Mouse (Mus musculus): Measurements from ENCODE around the gene Rab20. TPM values are rescaled to one million over a fixed set of nuclear protein-coding genes. Genes with fewer than 3 reads are reported as not detected.
"Not testable (repeated sequence)": the region's sequence is repeated elsewhere in the genome, so short reads cannot be mapped to it uniquely, and the experiment has no call there.

Gene Rab20
- polyA plus RNA-seq, 1 experiment from 2014 or later, result 3.1 TPM

GRCm38 (mm10) chr8:11479591-11479990 is 1.1 kb upstream of the Rab20 start:
- H3K4me3 ChIP-seq (replicated peaks), result no peak overlapping the region
- no peak for DNase-seq
- no peaks in the 10 kb centered on the region for H3K36me3 ChIP-seq
- peaks cover 39% of the 10 kb centered on the region for H3K4me1 ChIP-seq (replicated peaks)
- no peak overlapping the region for H3K9ac ChIP-seq
- H3K27ac ChIP-seq, result no peak overlapping the region
- H3K4me2 ChIP-seq, result no peak overlapping the region
- no peaks in the 10 kb centered on the region for H3K9me3 ChIP-seq (replicated peaks)
- WGBS (ENCODE audit: insufficient replicate concordance), result 9% methylated on average over 14 of the region's 14 CpGs
- H3K27me3 ChIP-seq, result peaks cover 85% of the 10 kb centered on the region
- ATAC-seq (ENCODE audit: low read depth), result no peak

- Histone ChIP-seq H3K9me3 (replicated peaks) (no peaks in the 10 kb centered on the region), H3K36me3 (no peaks in the 10 kb centered on the region), H3K9ac (no peak overlapping the region), H3K27ac (no peak overlapping the region), H3K4me3 (replicated peaks) (peak overlapping the region; percentile 58), H3K4me2 (peak overlapping the region; percentile 73), H3K4me1 (replicated peaks) (peaks cover 44% of the 10 kb centered on the region), H3K27me3 (peaks cover 91% of the 10 kb centered on the region)
- WGBS (ENCODE audit: insufficient replicate concordance), result 4% methylated on average over 22 of the region's 23 CpGs
- DNase-seq, result no peak
- ATAC-seq (ENCODE audit: low read depth), result peak; percentile 7; the same call in 1 of the 2 replicates
Observed at GRCm38 (mm10) chr8:11478807-11479527, 457 bp upstream of the Rab20 start.

GRCm38 (mm10) chr8:11477178-11477553 is 1.3 kb downstream of the Rab20 start:
- no peak overlapping the region for H3K9ac ChIP-seq
- no peaks in the 10 kb centered on the region for H3K36me3 ChIP-seq
- peak overlapping the region; percentile 58 for H3K4me3 ChIP-seq (replicated peaks)
- peak overlapping the region; percentile 73 for H3K4me2 ChIP-seq
- peaks cover 50% of the 10 kb centered on the region for H3K4me1 ChIP-seq (replicated peaks)
- ATAC-seq (ENCODE audit: low read depth) (no peak), DNase-seq (no peak)
- peak overlapping the region; percentile 43 for H3K27ac ChIP-seq
- WGBS (ENCODE audit: insufficient replicate concordance), result 3% methylated on average over 9 of the region's 9 CpGs
- peaks cover 94% of the 10 kb centered on the region for H3K27me3 ChIP-seq
- H3K9me3 ChIP-seq (replicated peaks), result no peaks in the 10 kb centered on the region

- ATAC-seq (ENCODE audit: low read depth) (no peak), DNase-seq (no peak)
- H3K27ac ChIP-seq, result peak overlapping the region; percentile 48
- WGBS (ENCODE audit: insufficient replicate concordance), result 9% methylated on average over 24 of the region's 24 CpGs
- no peak overlapping the region for H3K9ac ChIP-seq
- H3K36me3 ChIP-seq, result no peaks in the 10 kb centered on the region
- H3K4me3 ChIP-seq (replicated peaks), result peak overlapping the region; percentile 58
- H3K4me2 ChIP-seq, result peak overlapping the region; percentile 73
- no peaks in the 10 kb centered on the region for H3K9me3 ChIP-seq (replicated peaks)
- H3K4me1 ChIP-seq (replicated peaks), result peaks cover 51% of the 10 kb centered on the region
- H3K27me3 ChIP-seq, result peaks cover 88% of the 10 kb centered on the region
Observed at GRCm38 (mm10) chr8:11476338-11477177, 2.0 kb downstream of the Rab20 start.

GRCm38 (mm10) chr8:11475876-11476275 is 2.6 kb downstream of the Rab20 start:
- H3K4me2 ChIP-seq, result peak overlapping the region; percentile 73; the same call in 1 of the 2 replicates
- H3K27me3 ChIP-seq, result peaks cover 89% of the 10 kb centered on the region
- H3K9ac ChIP-seq, result no peak overlapping the region
- no peak for ATAC-seq (ENCODE audit: low read depth)
- H3K36me3 ChIP-seq, result no peaks in the 10 kb centered on the region
- DNase-seq, result no peak
- H3K4me1 ChIP-seq (replicated peaks), result peaks cover 49% of the 10 kb centered on the region
- H3K9me3 ChIP-seq (replicated peaks), result no peaks in the 10 kb centered on the region
- H3K27ac ChIP-seq, result no peak overlapping the region
- H3K4me3 ChIP-seq (replicated peaks), result no peak overlapping the region
- 11% methylated on average over 2 of the region's 2 CpGs for WGBS (ENCODE audit: insufficient replicate concordance)

- WGBS (ENCODE audit: insufficient replicate concordance), result 13% methylated on average over 9 of the region's 10 CpGs
- no peak for DNase-seq
- H3K9ac ChIP-seq, result no peak overlapping the region
- H3K27ac ChIP-seq, result no peak overlapping the region
- no peak overlapping the region for H3K4me2 ChIP-seq
- H3K27me3 ChIP-seq, result peaks cover 86% of the 10 kb centered on the region
- H3K4me1 ChIP-seq (replicated peaks), result peaks cover 49% of the 10 kb centered on the region
- no peak for ATAC-seq (ENCODE audit: low read depth)
- H3K9me3 ChIP-seq (replicated peaks), result no peaks in the 10 kb centered on the region
- H3K4me3 ChIP-seq (replicated peaks), result no peak overlapping the region
- no peaks in the 10 kb centered on the region for H3K36me3 ChIP-seq
Observed at GRCm38 (mm10) chr8:11475397-11475796, 3.1 kb downstream of the Rab20 start.

- H3K27ac ChIP-seq, result peak overlapping the region; percentile 53
Observed at GRCm38 (mm10) chr8:11473072-11473471, 5.4 kb downstream of the Rab20 start.

GRCm38 (mm10) chr8:11471309-11471708 is 7.2 kb downstream of the Rab20 start:
- Histone ChIP-seq H3K4me3 (replicated peaks) (no peak overlapping the region), H3K9ac (no peak overlapping the region), H3K27me3 (peaks cover 48% of the 10 kb centered on the region), H3K9me3 (replicated peaks) (no peaks in the 10 kb centered on the region), H3K27ac (peak overlapping the region; percentile 34; the same call in 1 of the 2 replicates), H3K4me1 (replicated peaks) (peaks cover 31% of the 10 kb centered on the region), H3K4me2 (no peak overlapping the region), H3K36me3 (no peaks in the 10 kb centered on the region)
- WGBS (ENCODE audit: insufficient replicate concordance), result 34% methylated on average over 8 of the region's 8 CpGs
- ATAC-seq (ENCODE audit: low read depth) (no peak), DNase-seq (no peak)

More at GRCm38 (mm10) chr8:11473072-11473471, 5.4 kb downstream of the Rab20 start:
- no peak overlapping the region for H3K4me2 ChIP-seq
- peaks cover 65% of the 10 kb centered on the region for H3K27me3 ChIP-seq
- ATAC-seq (ENCODE audit: low read depth), result peak; percentile 52
- 32% methylated on average over 4 of the region's 4 CpGs for WGBS (ENCODE audit: insufficient replicate concordance)
- no peak for DNase-seq
- no peaks in the 10 kb centered on the region for H3K9me3 ChIP-seq (replicated peaks)
- H3K9ac ChIP-seq, result no peak overlapping the region
- H3K4me1 ChIP-seq (replicated peaks), result peaks cover 39% of the 10 kb centered on the region
- no peak overlapping the region for H3K4me3 ChIP-seq (replicated peaks)
- H3K36me3 ChIP-seq, result no peaks in the 10 kb centered on the region

GRCm38 (mm10) chr8:11470694-11471093 is 7.8 kb downstream of the Rab20 start:
- DNase-seq (no peak), ATAC-seq (ENCODE audit: low read depth) (no peak)
- WGBS (ENCODE audit: insufficient replicate concordance), result 60% methylated on average over 7 of the region's 7 CpGs
- H3K9ac ChIP-seq, result no peak overlapping the region
- no peaks in the 10 kb centered on the region for H3K9me3 ChIP-seq (replicated peaks)
- H3K27ac ChIP-seq, result no peak overlapping the region
- H3K4me2 ChIP-seq, result no peak overlapping the region
- no peak overlapping the region for H3K4me3 ChIP-seq (replicated peaks)
- H3K27me3 ChIP-seq, result peaks cover 41% of the 10 kb centered on the region
- peaks cover 25% of the 10 kb centered on the region for H3K4me1 ChIP-seq (replicated peaks)
- H3K36me3 ChIP-seq, result no peaks in the 10 kb centered on the region

- no peak for DNase-seq
- H3K36me3 ChIP-seq, result no peaks in the 10 kb centered on the region
- H3K4me2 ChIP-seq, result no peak overlapping the region
- no peak overlapping the region for H3K4me3 ChIP-seq (replicated peaks)
- H3K9me3 ChIP-seq (replicated peaks), result no peaks in the 10 kb centered on the region
- H3K4me1 ChIP-seq (replicated peaks), result peaks cover 19% of the 10 kb centered on the region
- 11% methylated on average over 3 of the region's 3 CpGs for WGBS (ENCODE audit: insufficient replicate concordance)
- no peak for ATAC-seq (ENCODE audit: low read depth)
- no peak overlapping the region for H3K27ac ChIP-seq
- H3K9ac ChIP-seq, result no peak overlapping the region
- H3K27me3 ChIP-seq, result peaks cover 26% of the 10 kb centered on the region
Observed at GRCm38 (mm10) chr8:11469095-11469494, 9.4 kb downstream of the Rab20 start.

- not testable (repeated sequence) for H3K4me1 ChIP-seq (replicated peaks); H3K27ac ChIP-seq; DNase-seq; H3K9ac ChIP-seq; H3K4me3 ChIP-seq (replicated peaks); ATAC-seq (ENCODE audit: low read depth); H3K9me3 ChIP-seq (replicated peaks); H3K36me3 ChIP-seq; H3K4me2 ChIP-seq
- peaks cover 11% of the 10 kb centered on the region; the same call in 1 of the 2 replicates for H3K27me3 ChIP-seq
- WGBS (ENCODE audit: insufficient replicate concordance), result 82% methylated on average over 5 of the region's 5 CpGs
Observed at GRCm38 (mm10) chr8:11466528-11466927, 12.0 kb downstream of the Rab20 start.

Measured in liver, embryonic 13.5 days (tissue).